Mouse (Mus musculus): ENCODE measurements at regions not wholly inside any gene's neighbourhood (a gene's known extent, or its start where the extent isn't known, plus 50 kb on each side); places are given as distances from the start of the nearest gene placed in this dataset.

GRCm38 (mm10) chr2:21908813-21909480 lies 318.4 kb upstream of the Myo3a start:
- Histone ChIP-seq H3K4me3 (replicated peaks) (no peak overlapping the region), H3K27me3 (ENCODE audit: control insufficient read depth) (no peaks in the 10 kb centered on the region), H3K36me3 (ENCODE audit: control insufficient read depth) (no peaks in the 10 kb centered on the region), H3K4me1 (ENCODE audit: control insufficient read depth) (no peaks in the 10 kb centered on the region), H3K9me3 (ENCODE audit: control insufficient read depth, low read length) (no peaks in the 10 kb centered on the region)
- TF ChIP-seq GATA1 (IDR thresholded peaks at IDR 0.05; ENCODE audit: low read length) = no peak
- TF ChIP-seq TAL1 (IDR thresholded peaks at IDR 0.05; ENCODE audit: low read length) = no peak

GRCm38 (mm10) chr2:21909481-21909966 lies 317.8 kb upstream of the Myo3a start:
- H3K9me3 ChIP-seq (ENCODE audit: control insufficient read depth, low read length) = no peaks in the 10 kb centered on the region
- no peaks in the 10 kb centered on the region for H3K4me1 ChIP-seq (ENCODE audit: control insufficient read depth)
- no peak overlapping the region for H3K4me3 ChIP-seq (replicated peaks)
- no peaks in the 10 kb centered on the region for H3K36me3 ChIP-seq (ENCODE audit: control insufficient read depth)
- TF ChIP-seq TAL1 (IDR thresholded peaks at IDR 0.05; ENCODE audit: low read length) (no peak), GATA1 (IDR thresholded peaks at IDR 0.05; ENCODE audit: low read length) (no peak)
- H3K27me3 ChIP-seq (ENCODE audit: control insufficient read depth) = no peaks in the 10 kb centered on the region

GRCm38 (mm10) chr2:21917804-21918690 lies 309.3 kb upstream of the Myo3a start:
- Histone ChIP-seq H3K4me1 (ENCODE audit: control insufficient read depth) (no peaks in the 10 kb centered on the region), H3K4me3 (replicated peaks) (no peak overlapping the region)

DNA sequence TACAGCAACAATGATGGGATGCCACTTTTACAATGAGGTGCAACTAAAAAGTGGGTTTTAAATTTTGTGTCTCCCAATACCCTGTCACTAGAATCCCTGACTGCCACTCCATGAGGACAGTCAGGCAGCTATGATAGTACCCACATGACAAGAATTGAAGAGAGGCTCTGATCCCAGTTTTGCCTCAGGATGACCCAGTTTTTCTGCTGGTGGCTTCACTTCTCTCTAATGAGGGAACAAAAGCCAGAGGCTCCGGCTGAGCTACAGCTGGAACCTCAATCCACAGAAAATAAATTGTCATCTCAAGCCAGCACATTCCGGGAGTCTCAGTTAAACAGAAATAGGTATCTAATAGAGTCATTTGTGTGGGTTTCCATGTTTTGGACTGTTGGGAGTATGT lies 308.2 kb upstream of the Myo3a start:
- TF ChIP-seq GATA1 (IDR thresholded peaks at IDR 0.05; ENCODE audit: low read length) (no peak), TAL1 (IDR thresholded peaks at IDR 0.05; ENCODE audit: low read length) (no peak)
- Histone ChIP-seq H3K9me3 (ENCODE audit: control insufficient read depth, low read length) (no peaks in the 10 kb centered on the region; the same call in 1 of the 2 replicates), H3K4me3 (replicated peaks) (no peak overlapping the region), H3K4me1 (ENCODE audit: control insufficient read depth) (no peaks in the 10 kb centered on the region), H3K27me3 (ENCODE audit: control insufficient read depth) (no peaks in the 10 kb centered on the region), H3K36me3 (ENCODE audit: control insufficient read depth) (no peaks in the 10 kb centered on the region)

More at GRCm38 (mm10) chr2:21917804-21918690, 309.3 kb upstream of the Myo3a start:
- TF ChIP-seq TAL1 (IDR thresholded peaks at IDR 0.05; ENCODE audit: low read length) = no peak
- H3K27me3 ChIP-seq (ENCODE audit: control insufficient read depth) = no peaks in the 10 kb centered on the region
- no peaks in the 10 kb centered on the region; the same call in 1 of the 2 replicates for H3K9me3 ChIP-seq (ENCODE audit: control insufficient read depth, low read length)
- no peaks in the 10 kb centered on the region for H3K36me3 ChIP-seq (ENCODE audit: control insufficient read depth)

- Histone ChIP-seq H3K36me3 (ENCODE audit: control insufficient read depth) (no peaks in the 10 kb centered on the region), H3K4me1 (ENCODE audit: control insufficient read depth) (no peaks in the 10 kb centered on the region), H3K27me3 (ENCODE audit: control insufficient read depth) (no peaks in the 10 kb centered on the region), H3K9me3 (ENCODE audit: control insufficient read depth, low read length) (no peaks in the 10 kb centered on the region), H3K4me3 (replicated peaks) (no peak overlapping the region)
- TF ChIP-seq TAL1 (IDR thresholded peaks at IDR 0.05; ENCODE audit: low read length) (no peak), GATA1 (IDR thresholded peaks at IDR 0.05; ENCODE audit: low read length) (no peak)
Observed at GRCm38 (mm10) chr2:21927656-21928055, 299.6 kb upstream of the Myo3a start.

DNA sequence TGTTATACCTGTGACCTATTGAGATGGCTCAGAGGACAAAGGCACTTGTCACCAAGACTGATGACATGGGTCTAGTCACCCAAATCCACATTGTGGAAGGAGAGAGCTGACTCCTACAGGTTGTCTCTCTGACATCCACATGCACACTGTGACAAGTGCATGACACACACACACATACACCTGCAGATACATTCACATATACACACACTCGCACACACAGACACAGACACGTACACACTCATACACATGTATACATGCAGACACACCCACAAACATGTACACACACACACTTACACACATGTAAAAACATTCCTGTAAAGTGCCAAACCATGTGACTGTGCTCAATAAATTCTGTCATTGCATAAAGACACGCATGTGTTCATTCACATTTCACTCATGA lies 287.3 kb upstream of the Myo3a start:
- Histone ChIP-seq H3K27me3 (ENCODE audit: control insufficient read depth) (no peaks in the 10 kb centered on the region), H3K4me1 (ENCODE audit: control insufficient read depth) (no peaks in the 10 kb centered on the region; the same call in 1 of the 2 replicates), H3K9me3 (ENCODE audit: control insufficient read depth, low read length) (no peaks in the 10 kb centered on the region), H3K36me3 (ENCODE audit: control insufficient read depth) (no peaks in the 10 kb centered on the region), H3K4me3 (replicated peaks) (no peak overlapping the region)
- no peak for TF ChIP-seq TAL1 (IDR thresholded peaks at IDR 0.05; ENCODE audit: low read length)
- no peak for TF ChIP-seq GATA1 (IDR thresholded peaks at IDR 0.05; ENCODE audit: low read length)

DNA sequence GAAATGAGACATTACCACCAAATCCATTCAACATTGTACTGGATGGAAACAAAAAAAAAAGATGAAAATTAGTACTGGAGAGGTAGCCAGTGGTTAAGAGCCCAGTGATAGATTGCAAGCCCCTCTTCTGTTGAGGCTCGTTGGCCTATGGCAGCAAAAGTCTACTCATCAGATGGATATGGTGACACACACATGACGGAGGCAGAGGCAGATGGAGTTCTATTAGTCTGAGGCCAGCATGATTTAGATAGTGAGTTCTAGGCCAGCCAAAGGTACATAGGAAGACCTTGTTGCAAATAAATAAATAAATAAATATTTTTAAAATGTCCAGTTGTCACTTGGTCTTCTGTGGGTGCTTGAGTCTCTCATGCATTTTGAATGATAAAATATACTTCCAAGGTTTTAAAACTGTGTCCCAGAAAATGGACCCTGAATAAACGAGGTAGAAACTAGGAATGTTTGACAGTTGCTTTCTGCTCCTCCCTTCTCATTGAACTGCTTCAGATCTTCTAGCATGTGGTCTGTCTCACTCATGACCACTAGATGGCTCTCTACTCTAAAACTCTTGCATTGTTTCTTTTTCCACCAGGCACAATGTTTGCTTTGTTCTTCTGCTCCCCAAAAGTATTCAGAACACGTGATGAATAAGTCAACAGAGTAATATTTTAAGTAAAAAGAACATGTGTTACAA lies 286.4 kb upstream of the Myo3a start:
- Histone ChIP-seq H3K4me1 (ENCODE audit: control insufficient read depth) (no peaks in the 10 kb centered on the region; the same call in 1 of the 2 replicates), H3K27me3 (ENCODE audit: control insufficient read depth) (no peaks in the 10 kb centered on the region), H3K4me3 (replicated peaks) (no peak overlapping the region), H3K36me3 (ENCODE audit: control insufficient read depth) (no peaks in the 10 kb centered on the region), H3K9me3 (ENCODE audit: control insufficient read depth, low read length) (no peaks in the 10 kb centered on the region)
- TF ChIP-seq GATA1 (IDR thresholded peaks at IDR 0.05; ENCODE audit: low read length) (no peak), TAL1 (IDR thresholded peaks at IDR 0.05; ENCODE audit: low read length) (no peak)

- H3K4me3 ChIP-seq (replicated peaks) = no peak overlapping the region
- no peaks in the 10 kb centered on the region for H3K27me3 ChIP-seq (ENCODE audit: control insufficient read depth)
- TF ChIP-seq TAL1 (IDR thresholded peaks at IDR 0.05; ENCODE audit: low read length) (no peak), GATA1 (IDR thresholded peaks at IDR 0.05; ENCODE audit: low read length) (no peak)
- H3K9me3 ChIP-seq (ENCODE audit: control insufficient read depth, low read length) = no peaks in the 10 kb centered on the region
- no peaks in the 10 kb centered on the region; the same call in 1 of the 2 replicates for H3K4me1 ChIP-seq (ENCODE audit: control insufficient read depth)
- H3K36me3 ChIP-seq (ENCODE audit: control insufficient read depth) = no peaks in the 10 kb centered on the region
Observed at GRCm38 (mm10) chr2:21941488-21942000, 285.8 kb upstream of the Myo3a start.

Measured in erythroblast, embryonic 14.5 days (primary cell).